Mouse (Mus musculus): ENCODE data around the gene Ifitm5.

GRCm38 (mm10) chr7:140973396-140974165, 23.5 kb upstream of the Ifitm5 start:
- TF ChIP-seq CTCF (IDR thresholded peaks at IDR 0.05; ENCODE audit: borderline replicate concordance, insufficient read depth, low read depth, low read length) (no peak), POLR2A (IDR thresholded peaks at IDR 0.05; ENCODE audit: borderline replicate concordance, insufficient read depth, low read length) (no peak)
